Mouse (Mus musculus) CH12.LX (cell line): ENCODE measurements around the gene 1700001J03Rik. TPM values are rescaled to one million over a fixed set of nuclear protein-coding genes. Genes with fewer than 3 reads are reported as not detected.

Source experiments
- DNase-seq: peaks from one replicate; pipeline ENCODE4 v3.0.0-alpha.2; 2013; ENCODE audit errors: extremely low read depth
- H3K27ac ChIP-seq: 2 replicates; pipeline ENCODE4 v1.5.1; 2012; ENCODE audit warnings: low read depth, mild to moderate bottlenecking, control low read depth, moderate library complexity; ENCODE audit not compliant: insufficient read depth
- H3K27me3 ChIP-seq: replicated peaks from 2 replicates; pipeline ENCODE3; 2012; ENCODE audit warnings: inconsistent platforms
- H3K36me3 ChIP-seq, 2 experiments: replicated peaks in 1 of 2; 2 replicates each; pipeline versions ENCODE3 to v1.6.1; 2012; ENCODE audit warnings: inconsistent platforms in 1 of 2, low read length in 1 of 2, mild to moderate bottlenecking in 1 of 2, mixed read lengths in 1 of 2, moderate library complexity in 1 of 2; ENCODE audit not compliant: control insufficient read depth in 1 of 2, insufficient read depth in 1 of 2
- H3K4me1 ChIP-seq, 2 experiments: 2 replicates each; pipeline ENCODE4 v1.6.1; 2012; ENCODE audit warnings: inconsistent platforms in 1 of 2, moderate library complexity in 1 of 2; ENCODE audit not compliant: insufficient read depth in 2 of 2, control insufficient read depth in 1 of 2
- H3K4me2 ChIP-seq: 2 replicates; pipeline ENCODE4 v1.6.1; 2012; ENCODE audit warnings: low read depth, mild to moderate bottlenecking, control low read depth; ENCODE audit not compliant: poor library complexity, insufficient read depth, severe bottlenecking
- H3K4me3 ChIP-seq, 3 experiments: fragments of 150-350 bp in 1 of 3; sonication (generic) in 1 of 3; replicated peaks in 1 of 3; 2 replicates each; pipeline versions ENCODE3 to v1.5.1; 2011 to 2012; ENCODE audit warnings: low read depth in 2 of 3, low read length in 2 of 3, mild to moderate bottlenecking in 2 of 3, moderate library complexity in 2 of 3, control low read depth in 1 of 3, improper control_type of control experiment in 1 of 3, inconsistent platforms in 1 of 3, mixed read lengths in 1 of 3; ENCODE audit not compliant: poor library complexity in 1 of 3
- H3K79me2 ChIP-seq: replicated peaks from 2 replicates; pipeline ENCODE4 v1.6.1; 2012; ENCODE audit warnings: mild to moderate bottlenecking, moderate library complexity; ENCODE audit not compliant: control insufficient read depth, poor library complexity, insufficient read depth, severe bottlenecking; ENCODE audit errors: extremely low read depth
- H3K9ac ChIP-seq: 2 replicates; pipeline ENCODE4 v1.6.1; 2012; ENCODE audit warnings: low read depth, mild to moderate bottlenecking, control low read depth, moderate library complexity; ENCODE audit not compliant: insufficient read depth
- H3K9me3 ChIP-seq: replicated peaks from 2 replicates; pipeline ENCODE3; 2012; ENCODE audit warnings: low read length, inconsistent platforms, mixed read lengths
- CHD1 ChIP-seq: IDR thresholded peaks from 2 replicates; pipeline ENCODE4 v1.6.1; 2012; ENCODE audit warnings: low read depth, low read length, improper control_type of control experiment, inconsistent platforms
- CHD2 ChIP-seq: IDR thresholded peaks from 2 replicates; pipeline ENCODE4 v1.6.1; 2011; ENCODE audit warnings: low read length, improper control_type of control experiment
- E2F4 ChIP-seq: IDR thresholded peaks from 2 replicates; pipeline ENCODE4 v1.6.1; 2011; ENCODE audit warnings: low read depth, low read length, improper control_type of control experiment; ENCODE audit not compliant: insufficient replicate concordance
- EP300 ChIP-seq: IDR thresholded peaks from 2 replicates; pipeline ENCODE4 v1.6.1; 2011; ENCODE audit warnings: low read length, improper control_type of control experiment
- GABPA ChIP-seq: IDR thresholded peaks from 2 replicates; pipeline ENCODE4 v1.6.1; 2012; ENCODE audit warnings: low read depth, low read length, improper control_type of control experiment, inconsistent platforms; ENCODE audit not compliant: insufficient replicate concordance
- HCFC1 ChIP-seq: IDR thresholded peaks from 2 replicates; pipeline ENCODE4 v1.6.1; 2012; ENCODE audit warnings: low read depth, mild to moderate bottlenecking, inconsistent platforms, low read length, improper control_type of control experiment
- IRF4 ChIP-seq: IDR thresholded peaks from 2 replicates; pipeline ENCODE4 v1.6.1; 2014; ENCODE audit warnings: low read depth, mild to moderate bottlenecking, inconsistent platforms, low read length, improper control_type of control experiment
- JUND ChIP-seq: conservative IDR thresholded peaks from 2 replicates; pipeline ENCODE4 v1.6.1; 2011; ENCODE audit warnings: low read depth, low read length, improper control_type of control experiment
- MXI1 ChIP-seq: IDR thresholded peaks from 2 replicates; pipeline ENCODE4 v1.6.1; 2011; ENCODE audit warnings: mild to moderate bottlenecking, low read depth, low read length, improper control_type of control experiment
- NELFE ChIP-seq: IDR thresholded peaks from 2 replicates; pipeline ENCODE4 v1.6.1; 2011; ENCODE audit warnings: low read depth, low read length, improper control_type of control experiment
- NRF1 ChIP-seq: IDR thresholded peaks from 2 replicates; pipeline ENCODE4 v1.6.1; 2014; ENCODE audit warnings: low read depth, mild to moderate bottlenecking, inconsistent platforms, low read length, improper control_type of control experiment, moderate library complexity
- POLR2AphosphoS2 ChIP-seq: IDR thresholded peaks from 2 replicates; pipeline ENCODE4 v1.6.1; 2011; ENCODE audit warnings: low read depth, low read length, improper control_type of control experiment
- SIN3A ChIP-seq: IDR thresholded peaks from 2 replicates; pipeline ENCODE4 v1.6.1; 2012; ENCODE audit warnings: low read length, improper control_type of control experiment, inconsistent platforms
- ZNF384 ChIP-seq: IDR thresholded peaks from 2 replicates; pipeline ENCODE4 v1.6.1; 2012; ENCODE audit warnings: low read depth, low read length, improper control_type of control experiment, inconsistent platforms
- dilution Hi-C: fragments of 300-500 bp; cut with MboI; formaldehyde crosslinking; loops from 2 replicates; pipeline ENCODE4 v1.14.3; 2020; ENCODE audit warnings: low sequenced_read_pairs; ENCODE audit not compliant: extremely low pct_unique_long_range_greater_than_20kb, extremely low pct_ligation_motif_present
- in situ Hi-C: fragments of 300-500 bp; cut with MboI; formaldehyde crosslinking; loops from 3 replicates; pipeline ENCODE4 v1.14.3; 2019; ENCODE audit warnings: low sequenced_read_pairs, low pct_ligation_motif_present, low pct_unique_long_range_greater_than_20kb, mixed read lengths
- polyA plus RNA-seq: library from polyadenylated mRNA; unstranded; fragments of >175 nt; gene quantifications from 2 replicates; pipeline ENCODE4 v1.2.1, GENCODE M21; 2012; ENCODE audit warnings: low read depth; ENCODE audit not compliant: insufficient read length
- total RNA-seq, 2 experiments: library from RNA; depleted of rRNA; stranded (reverse); fragments of 300-350 nt in 1 of 2; fragments of >200 nt in 1 of 2; gene quantifications; 2 replicates each; pipeline ENCODE4 v1.2.3; 2012 to 2014

The 1700001J03Rik gene
- total and polyA plus RNA-seq, 3 experiments = not detected

DNA sequence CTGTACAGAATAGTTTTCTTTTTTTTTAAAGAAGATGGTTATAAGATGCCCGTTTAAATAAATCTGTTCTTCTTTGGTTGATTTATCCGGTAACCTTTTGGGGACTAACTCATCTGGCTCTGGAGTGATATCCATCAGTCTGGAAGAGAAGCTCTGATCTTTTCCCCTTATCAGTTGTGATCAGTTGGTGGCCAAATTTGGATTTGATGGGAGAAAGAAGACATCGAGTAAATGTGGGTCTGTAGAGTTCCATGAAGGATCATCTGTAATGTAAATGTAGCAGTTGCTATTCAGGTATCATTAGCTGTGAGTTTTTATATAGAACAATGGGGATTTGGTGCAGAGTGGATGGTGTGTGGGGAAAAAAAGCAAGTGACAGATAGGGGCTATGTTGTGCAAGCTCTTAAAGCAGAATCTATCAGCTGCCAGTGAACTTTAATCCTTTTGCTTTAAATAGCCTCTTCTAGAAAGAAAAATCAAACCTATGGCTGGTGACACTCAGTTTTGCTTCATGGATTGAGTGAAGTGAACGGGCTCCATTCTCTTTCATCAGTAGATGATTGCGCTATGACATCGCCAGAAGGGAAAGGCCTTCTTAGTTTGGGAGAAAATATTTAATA, 47.1 kb upstream of the 1700001J03Rik start:
- DNase-seq = no peak
- 0 out of 2 replicates have a peak, but pooled peaks have one; percentile 37 for TF ChIP-seq SIN3A
- 0 out of 2 replicates have a peak, but pooled peaks have one; percentile 25 for TF ChIP-seq MXI1
- TF ChIP-seq CHD1 = no peak
- TF ChIP-seq NRF1 = no peak
- TF ChIP-seq ZNF384 = no peak
- TF ChIP-seq IRF4 = no peak
- TF ChIP-seq EP300 = no peak
- no peaks in the 10 kb centered on the region for H3K9me3 ChIP-seq
- dilution Hi-C loops (no loop called here), in situ Hi-C loops (no loop called here)
- H3K4me2 ChIP-seq = peak overlapping the region; percentile 60
- H3K79me2 ChIP-seq = peaks cover 46% of the 10 kb centered on the region
- H3K4me3 ChIP-seq = peak overlapping the region; percentile 68 to 93 (median 82)
- H3K36me3 ChIP-seq = peaks cover 6 to 13% of the 10 kb centered on the region in 2 experiments
- H3K4me1 ChIP-seq = peaks cover 0 to 31% of the 10 kb centered on the region in 2 experiments; a peak in 1 of 4 replicates
- H3K27me3 ChIP-seq = no peaks in the 10 kb centered on the region
- H3K9ac ChIP-seq = peak overlapping the region; percentile 65
- no peak overlapping the region for H3K27ac ChIP-seq

DNA sequence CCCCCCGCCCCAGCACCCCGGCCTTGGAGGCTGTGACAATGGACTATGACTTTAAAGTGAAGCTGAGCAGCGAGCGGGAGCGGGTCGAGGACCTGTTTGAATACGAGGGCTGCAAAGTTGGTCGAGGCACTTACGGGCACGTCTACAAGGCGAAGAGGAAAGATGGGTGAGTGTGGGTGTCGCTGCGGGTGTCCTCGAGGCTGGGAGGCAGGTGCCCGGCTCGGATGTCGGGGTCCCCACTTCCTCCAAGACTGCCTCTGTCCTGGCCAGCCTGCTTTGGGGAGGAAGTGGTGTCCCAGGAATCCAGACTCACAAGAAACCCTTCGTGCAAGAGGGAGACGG, 46.5 kb upstream of the 1700001J03Rik start:
- in situ Hi-C loops = no loop called here
- no peak for DNase-seq
- peak overlapping the region; percentile 84; the same call in 1 of the 2 replicates for H3K27ac ChIP-seq
- peak overlapping the region; percentile 60 for H3K4me2 ChIP-seq
- TF ChIP-seq E2F4 = no peak
- no peak for TF ChIP-seq CHD2
- no peak for TF ChIP-seq HCFC1
- TF ChIP-seq ZNF384 = no peak
- no peak for TF ChIP-seq EP300
- TF ChIP-seq IRF4 = no peak
- TF ChIP-seq JUND = no peak
- TF ChIP-seq GABPA = no peak
- no peak for TF ChIP-seq POLR2AphosphoS2
- TF ChIP-seq NELFE = no peak
- peaks cover 0 to 26% of the 10 kb centered on the region in 2 experiments; a peak in 1 of 4 replicates for H3K4me1 ChIP-seq
- H3K27me3 ChIP-seq = no peaks in the 10 kb centered on the region
- H3K79me2 ChIP-seq = peaks cover 41% of the 10 kb centered on the region
- peaks cover 6 to 10% of the 10 kb centered on the region in 2 experiments for H3K36me3 ChIP-seq
- no peaks in the 10 kb centered on the region for H3K9me3 ChIP-seq
- peak overlapping the region; percentile 68 to 93 (median 82) for H3K4me3 ChIP-seq
- H3K9ac ChIP-seq = peak overlapping the region; percentile 65
- dilution Hi-C loops = no loop called here
